In genomic region chr1:125911901-125912445, GRCm38 (mm10) we compare ENCODE assay signal across 8 mouse cellular contexts. TPM values are rescaled to one million over a fixed set of nuclear protein-coding genes. Genes with fewer than 3 reads are reported as not detected.
DNase-seq lines count a peak whose midpoint lies in the region; ATAC-seq and TF ChIP-seq lines count a peak whose summit lies in the region.

No protein-coding gene starts in this region.

- H3K4me2 ChIP-seq in embryonic facial prominence, embryonic 13.5 days: peak overlapping the region; percentile 98

- no peak for ATAC-seq in embryonic facial prominence, embryonic 13.5 days (ENCODE audit: insufficient number of reproducible peaks, insufficient read depth, low FRiP score, low TSS enrichment, low read depth)

- WGBS in embryonic facial prominence, embryonic 13.5 days: under 1% methylated on average over 42 of the region's 43 CpGs
- 1% methylated on average over 43 of the region's 43 CpGs for WGBS in small intestine, adult 2 months

- H3K9ac ChIP-seq in embryonic facial prominence, embryonic 13.5 days: peak overlapping the region; percentile 64

- no peak overlapping the region for H3K27ac ChIP-seq in embryonic facial prominence, embryonic 13.5 days
- H3K27ac ChIP-seq in left cerebral cortex, adult 2 months: peak overlapping the region; percentile 29; the same call in 1 of the 2 replicates
- H3K27ac ChIP-seq in small intestine, adult 2 months (ENCODE audit: insufficient read depth, low read depth, low read length): no peak overlapping the region

- H3K36me3 ChIP-seq in embryonic facial prominence, embryonic 13.5 days: no peaks in the 10 kb centered on the region
- H3K36me3 ChIP-seq in small intestine, adult 2 months (ENCODE audit: control insufficient read depth, insufficient read depth, low read length): no peaks in the 10 kb centered on the region

- intact Hi-C loops in heart, postnatal 14 days (cut with DNase I): no loop called here
- intact Hi-C loops in left cerebral cortex, adult 2 months (cut with DNase I): loop anchor here (5.0 kb wide), 2 partner anchors 305 to 1020 kb away; no protein-coding TSS in a partner anchor

- peak overlapping the region; percentile 54 for H3K4me3 ChIP-seq in embryonic facial prominence, embryonic 13.5 days
- peak overlapping the region; percentile 67 for H3K4me3 ChIP-seq in left cerebral cortex, adult 2 months
- H3K4me3 ChIP-seq in small intestine, adult 2 months (ENCODE audit: low read depth, low read length): peak overlapping the region; percentile 51

- no peak for TF ChIP-seq POLR2A in small intestine, adult 2 months (IDR thresholded peaks at IDR 0.05; ENCODE audit: low read depth, low read length)

- no peak for TF ChIP-seq CTCF in left cerebral cortex, adult 2 months (IDR thresholded peaks at IDR 0.05)
- TF ChIP-seq CTCF in small intestine, adult 2 months (IDR thresholded peaks at IDR 0.05; ENCODE audit: extremely low read depth, insufficient read length, insufficient replicate concordance, low read depth, low read length): no peak

- peaks cover 38% of the 10 kb centered on the region for H3K4me1 ChIP-seq in embryonic facial prominence, embryonic 13.5 days
- H3K4me1 ChIP-seq in small intestine, adult 2 months (ENCODE audit: control insufficient read depth, insufficient read depth, insufficient read length, low read length): 0 out of 2 replicates have a peak, but pooled peaks cover 7% of the 10 kb centered on the region

- H3K9me3 ChIP-seq in embryonic facial prominence, embryonic 13.5 days: no peaks in the 10 kb centered on the region

- DNase-seq in layer of hippocampus, adult 11-12 months (ENCODE audit: low spot score): peak; percentile 40
- no peak for DNase-seq in layer of hippocampus, adult 9-10 months (ENCODE audit: low spot score)
- peak; percentile 10 to 24 for DNase-seq in heart, postnatal 14 days
- DNase-seq in left cerebral cortex, adult 2 months (ENCODE audit: extremely low spot score in 1 of 2, low spot score in 2 of 2): peak; percentile 69 to 76
- peak; percentile 22 for DNase-seq in lung, postnatal 14 days
- no peak for DNase-seq in spleen, postnatal 36 days (ENCODE audit: low spot score in 2 of 2)

- H3K27me3 ChIP-seq in embryonic facial prominence, embryonic 13.5 days: peaks cover 75% of the 10 kb centered on the region
- peaks cover 24% of the 10 kb centered on the region for H3K27me3 ChIP-seq in small intestine, adult 2 months (ENCODE audit: control insufficient read depth, insufficient read depth, low read length)

RNA-seq across cellular contexts. Expression of gene Lypd1, which starts 0.9 kb away (rescaled TPM):
- 8.8 and 9.5 TPM in 2 replicates for polyA plus RNA-seq in embryonic facial prominence, embryonic 13.5 days (2015; fragmentation: Nextera tagmentation; extraction: Ambion mirVana)
- under 1 TPM; 0.26 to 0.66 TPM for total RNA-seq in heart, postnatal 14 days (2021)
- 100 to 1,000 TPM in 1 of 2 experiments, 10 to 100 TPM in 1; 91.3 to 110 TPM for total RNA-seq in left cerebral cortex, adult 2 months (2021)
- polyA plus RNA-seq in small intestine, adult 2 months (2012; rRNA removed): 0.35 and 0.53 TPM in 2 replicates

Comparison
In these comparisons a context has a peak if more than half of its experiments do, and no peak if none do; other contexts are left out.
1. DNase-seq: peak in layer of hippocampus, adult 11-12 months (single experiment), heart, postnatal 14 days (2 of 2), left cerebral cortex, adult 2 months (2 of 2) and lung, postnatal 14 days (single experiment); none in layer of hippocampus, adult 9-10 months (single experiment) and spleen, postnatal 36 days (0 of 2).
2. RNA of gene Lypd1, which starts 0.9 kb away (total RNA-seq): 91.3 to 110 TPM in left cerebral cortex, adult 2 months; 0.26 to 0.66 TPM in heart, postnatal 14 days; every median in the first group is over 10 times any median in the second.
3. Peak in every context shown above with its lines, with median percentiles within 50 percentile points of each other: H3K4me3 ChIP-seq.